Mouse (Mus musculus) gastrocnemius, adult 18-20 months (tissue): Measurements from ENCODE around the gene Prtg. TPM values are rescaled to one million over a fixed set of nuclear protein-coding genes. Genes with fewer than 3 reads are reported as not detected.

Experiments
- total RNA-seq, 2 experiments: library from RNA; stranded (reverse); gene quantifications; 2 replicates each; pipeline ENCODE4 v1.2.3; 2021

Prtg gene
- total RNA-seq, 2 experiments from 2014 or later = 0.02 to 0.07 TPM

Other genes with a start within 250 kb of the Prtg start
- 100 to 1,000 TPM; 266 to 284 TPM for gene Nedd4, start 144.5 kb upstream of the Prtg start, total RNA-seq
- gene Pygo1, start 118.8 kb downstream of the Prtg start, total RNA-seq = 10 to 100 TPM; 14.6 to 14.9 TPM
- gene Dyx1c1, start 151.9 kb downstream of the Prtg start, total RNA-seq = 1 to 10 TPM in 1 of 2 experiments, under 1 TPM in 1; 1.00 to 1.0 TPM
- not detected for gene Gm44503, start 152.0 kb downstream of the Prtg start, total RNA-seq
- 10 to 100 TPM; 11.4 to 13.2 TPM for gene Ccpg1os, start 178.5 kb downstream of the Prtg start, total RNA-seq
- gene Ccpg1, start 178.6 kb downstream of the Prtg start, total RNA-seq = 10 to 100 TPM; 87.4 to 93.7 TPM
- 1 to 10 TPM; 3.3 to 3.7 TPM for gene Pigb, start 233.5 kb downstream of the Prtg start, total RNA-seq
- gene Rab27a, start 238.0 kb downstream of the Prtg start, total RNA-seq = 1 to 10 TPM; 1.3 to 2.0 TPM